Mouse (Mus musculus) hindbrain, embryonic 11.5 days (tissue): ENCODE measurements at regions not wholly inside any gene's neighbourhood (a gene's known extent, or its start where the extent isn't known, plus 50 kb on each side); places are given as distances from the start of the nearest gene placed in this dataset.
A peak's percentile ranks its signal among the peaks of the same experiment; 100 is the strongest.

Source experiments
- ATAC-seq: fragments of 200-750 bp; cut with Nextera tagmentation; 2 replicates; pipeline ENCODE4 v1.8.0; 2017; ENCODE audit warnings: mild to moderate bottlenecking, moderate TSS enrichment, moderate library complexity; ENCODE audit not compliant: low FRiP score
- DNase-seq: peaks from one replicate; pipeline ENCODE4 v3.0.0-alpha.2; 2015; ENCODE audit warnings: low spot score
- H3K27ac ChIP-seq: fragments of 300-500 bp; sonication (generic); 2 replicates; pipeline ENCODE4 v1.5.1; 2014; ENCODE audit warnings: mild to moderate bottlenecking, low read depth, low read length
- H3K27me3 ChIP-seq: fragments of 300-500 bp; sonication (generic); 2 replicates; pipeline ENCODE4 v1.6.1; 2014; ENCODE audit warnings: mild to moderate bottlenecking, low read length, moderate library complexity, mixed read lengths; ENCODE audit not compliant: control insufficient read depth, insufficient read depth
- H3K36me3 ChIP-seq: fragments of 300-500 bp; sonication (generic); 2 replicates; pipeline ENCODE4 v1.6.1; 2014; ENCODE audit warnings: mild to moderate bottlenecking, low read length, moderate library complexity, mixed read lengths; ENCODE audit not compliant: control insufficient read depth, insufficient read depth
- H3K4me1 ChIP-seq: fragments of 300-500 bp; sonication (generic); replicated peaks from 2 replicates; pipeline ENCODE4 v1.6.1; 2014; ENCODE audit warnings: low read length, mixed read lengths; ENCODE audit not compliant: control insufficient read depth, insufficient read depth
- H3K4me2 ChIP-seq: fragments of 300-500 bp; sonication (generic); replicated peaks from 2 replicates; pipeline ENCODE4 v1.6.1; 2014; ENCODE audit warnings: mild to moderate bottlenecking, low read depth, low read length
- H3K4me3 ChIP-seq: fragments of 300-500 bp; sonication (generic); 2 replicates; pipeline ENCODE4 v1.5.1; 2014; ENCODE audit warnings: low read depth, low read length
- H3K9ac ChIP-seq: fragments of 300-500 bp; sonication (generic); 2 replicates; pipeline ENCODE4 v1.6.1; 2014; ENCODE audit warnings: low read depth, low read length
- H3K9me3 ChIP-seq: fragments of 300-500 bp; sonication (generic); 2 replicates; pipeline ENCODE4 v1.6.1; 2016; ENCODE audit warnings: low read length; ENCODE audit not compliant: control insufficient read depth
- WGBS: fragments of 180-500 bp; shearing (Covaris S2); extraction: QIAGEN DNeasy Blood & Tissue Kit; methylation state at CpG from one replicate; pipeline ENCODE4 v1.1.7; 2014; 5-methylcytosine and 5-hydroxymethylcytosine counted together

- no peak overlapping the region for H3K9ac ChIP-seq
- H3K4me1 ChIP-seq = no peaks in the 10 kb centered on the region
- H3K4me3 ChIP-seq = no peak overlapping the region
- H3K27me3 ChIP-seq = no peaks in the 10 kb centered on the region
- no peaks in the 10 kb centered on the region for H3K9me3 ChIP-seq
- DNase-seq = peak; percentile 11
- ATAC-seq = peak; percentile 82
- no peaks in the 10 kb centered on the region for H3K36me3 ChIP-seq
- H3K27ac ChIP-seq = no peak overlapping the region
- no peak overlapping the region for H3K4me2 ChIP-seq
- 85% methylated on average over 7 of the region's 7 CpGs for WGBS
Measured at GRCm38 (mm10) chr13:38878718-38879669, 81.7 kb downstream of the Slc35b3 start.

- 86% methylated on average over 2 of the region's 2 CpGs for WGBS
- Histone ChIP-seq H3K27me3 (no peaks in the 10 kb centered on the region), H3K4me2 (no peak overlapping the region), H3K9ac (no peak overlapping the region), H3K4me1 (no peaks in the 10 kb centered on the region), H3K27ac (no peak overlapping the region), H3K36me3 (no peaks in the 10 kb centered on the region), H3K9me3 (no peaks in the 10 kb centered on the region), H3K4me3 (no peak overlapping the region)
- ATAC-seq (no peak), DNase-seq (no peak)
Measured at GRCm38 (mm10) chr13:38875923-38876322, 84.8 kb downstream of the Slc35b3 start.

- H3K27me3 ChIP-seq = no peaks in the 10 kb centered on the region
- H3K4me2 ChIP-seq = no peak overlapping the region
- H3K4me3 ChIP-seq = no peak overlapping the region
- DNase-seq = no peak
- no peaks in the 10 kb centered on the region for H3K36me3 ChIP-seq
- no peak for ATAC-seq
- H3K27ac ChIP-seq = no peak overlapping the region
- no peaks in the 10 kb centered on the region for H3K4me1 ChIP-seq
- 78% methylated on average over 4 of the region's 4 CpGs for WGBS
- no peaks in the 10 kb centered on the region for H3K9me3 ChIP-seq
- H3K9ac ChIP-seq = no peak overlapping the region
Measured at GRCm38 (mm10) chr13:38864002-38864401, 96.7 kb downstream of the Slc35b3 start.

- Histone ChIP-seq H3K4me1 (no peaks in the 10 kb centered on the region), H3K27ac (no peak overlapping the region), H3K4me3 (no peak overlapping the region), H3K36me3 (no peaks in the 10 kb centered on the region), H3K9me3 (no peaks in the 10 kb centered on the region), H3K4me2 (no peak overlapping the region), H3K9ac (no peak overlapping the region), H3K27me3 (no peaks in the 10 kb centered on the region)
- 58% methylated on average over 3 of the region's 3 CpGs for WGBS
- ATAC-seq (no peak), DNase-seq (no peak)
Measured at GRCm38 (mm10) chr13:38855742-38856141, 104.9 kb downstream of the Slc35b3 start.

- DNase-seq (no peak), ATAC-seq (no peak)
- Histone ChIP-seq H3K4me3 (no peak overlapping the region), H3K27me3 (no peaks in the 10 kb centered on the region), H3K9me3 (no peaks in the 10 kb centered on the region), H3K9ac (no peak overlapping the region), H3K27ac (no peak overlapping the region), H3K4me1 (no peaks in the 10 kb centered on the region), H3K36me3 (no peaks in the 10 kb centered on the region), H3K4me2 (no peak overlapping the region)
- 85% methylated on average over 2 of the region's 2 CpGs for WGBS
Measured at GRCm38 (mm10) chr13:38854986-38855385, 105.7 kb downstream of the Slc35b3 start.

- Histone ChIP-seq H3K4me2 (no peak overlapping the region), H3K4me1 (no peaks in the 10 kb centered on the region), H3K27ac (no peak overlapping the region), H3K36me3 (no peaks in the 10 kb centered on the region), H3K9me3 (no peaks in the 10 kb centered on the region), H3K27me3 (no peaks in the 10 kb centered on the region), H3K4me3 (no peak overlapping the region), H3K9ac (no peak overlapping the region)
- ATAC-seq (no peak), DNase-seq (no peak)
- 55% methylated on average over 9 of the region's 9 CpGs for WGBS
Measured at GRCm38 (mm10) chr13:38852868-38853267, 107.8 kb downstream of the Slc35b3 start.

- 89% methylated on average over 7 of the region's 7 CpGs for WGBS
- Histone ChIP-seq H3K27ac (no peak overlapping the region), H3K27me3 (no peaks in the 10 kb centered on the region), H3K4me3 (no peak overlapping the region), H3K36me3 (no peaks in the 10 kb centered on the region), H3K9ac (no peak overlapping the region), H3K4me1 (no peaks in the 10 kb centered on the region), H3K4me2 (no peak overlapping the region), H3K9me3 (no peaks in the 10 kb centered on the region)
- ATAC-seq (no peak), DNase-seq (no peak)
Measured at GRCm38 (mm10) chr13:38851820-38852219, 108.9 kb downstream of the Slc35b3 start.

GRCm38 (mm10) chr13:38838231-38838630 is 122.4 kb downstream of the Slc35b3 start:
- H3K4me2 ChIP-seq = no peak overlapping the region
- no peaks in the 10 kb centered on the region for H3K36me3 ChIP-seq
- H3K9me3 ChIP-seq = no peaks in the 10 kb centered on the region
- H3K4me3 ChIP-seq = no peak overlapping the region
- no peaks in the 10 kb centered on the region for H3K27me3 ChIP-seq
- no peak overlapping the region for H3K9ac ChIP-seq
- DNase-seq = peak; percentile 11
- no peak for ATAC-seq
- no peak overlapping the region for H3K27ac ChIP-seq
- WGBS = 64% methylated on average over 5 of the region's 5 CpGs
- H3K4me1 ChIP-seq = no peaks in the 10 kb centered on the region

- Histone ChIP-seq H3K36me3 (no peaks in the 10 kb centered on the region), H3K9me3 (no peaks in the 10 kb centered on the region), H3K9ac (no peak overlapping the region), H3K27ac (no peak overlapping the region), H3K4me2 (no peak overlapping the region), H3K4me3 (no peak overlapping the region), H3K27me3 (no peaks in the 10 kb centered on the region), H3K4me1 (no peaks in the 10 kb centered on the region)
- WGBS = 19% methylated on average over 2 of the region's 2 CpGs
- DNase-seq (no peak), ATAC-seq (no peak)
Measured at GRCm38 (mm10) chr13:38825649-38826048, 135.0 kb downstream of the Slc35b3 start.
